In the genomic region with DNA sequence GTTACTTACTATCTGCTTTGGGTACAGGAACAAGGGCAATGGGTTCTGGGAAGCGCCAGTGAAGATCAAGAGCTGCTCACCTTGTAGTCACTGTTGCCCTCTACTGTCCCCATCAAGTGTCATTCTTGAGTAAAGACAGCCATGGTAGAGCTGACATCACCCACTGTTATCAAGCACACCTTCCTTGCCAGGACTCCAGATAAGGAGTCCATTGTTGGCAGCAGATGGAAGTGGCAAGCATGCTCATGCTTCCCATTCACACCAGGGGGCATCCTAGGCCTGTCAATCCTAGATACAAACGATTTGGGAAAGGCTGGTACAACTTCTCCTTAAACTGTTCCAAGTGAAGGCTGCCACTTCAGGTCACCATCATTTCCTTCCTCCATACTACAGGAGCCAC, we compare ENCODE assay signal across 8 mouse cellular contexts. TPM values are rescaled to one million over a fixed set of nuclear protein-coding genes. Genes with fewer than 3 reads are reported as not detected.
DNase-seq lines count a peak whose midpoint lies in the region; ATAC-seq and TF ChIP-seq lines count a peak whose summit lies in the region.

No protein-coding gene starts in this region.

- intact Hi-C loops in heart, adult 2 months (cut with DNase I): loop anchor here (1.0 to 5.0 kb wide), 2 partner anchors 56 to 309 kb away; no protein-coding TSS in a partner anchor

- peak; percentile 97 for TF ChIP-seq EP300 in heart, adult 2 months (IDR thresholded peaks at IDR 0.05; ENCODE audit: insufficient read depth, low read depth, low read length)

- WGBS in heart, adult 2 months: 34% methylated on average over 2 of the region's 2 CpGs
- WGBS in liver, embryonic 12.5 days (ENCODE audit: insufficient replicate concordance): 61% methylated on average over 2 of the region's 2 CpGs
- WGBS in stomach, embryonic 16.5 days: 64% methylated on average over 2 of the region's 2 CpGs
- WGBS in hindbrain, embryonic 11.5 days: 84% methylated on average over 2 of the region's 2 CpGs

- H3K9ac ChIP-seq in heart, adult 2 months (ENCODE audit: low read depth, low read length): no peak overlapping the region
- H3K9ac ChIP-seq in liver, embryonic 12.5 days: no peak overlapping the region
- no peak overlapping the region for H3K9ac ChIP-seq in stomach, embryonic 16.5 days (ENCODE audit: low read length)
- H3K9ac ChIP-seq in hindbrain, embryonic 11.5 days (ENCODE audit: low read depth, low read length): no peak overlapping the region

- no peak overlapping the region for H3K4me2 ChIP-seq in liver, embryonic 12.5 days
- no peak overlapping the region for H3K4me2 ChIP-seq in stomach, embryonic 16.5 days (ENCODE audit: low read depth, low read length)
- H3K4me2 ChIP-seq in hindbrain, embryonic 11.5 days (replicated peaks; ENCODE audit: low read depth, low read length): no peak overlapping the region

- H3K4me3 ChIP-seq in heart, adult 2 months: no peak overlapping the region
- H3K4me3 ChIP-seq in liver, embryonic 12.5 days: no peak overlapping the region
- no peak overlapping the region for H3K4me3 ChIP-seq in stomach, embryonic 16.5 days (replicated peaks; ENCODE audit: low read length)
- no peak overlapping the region for H3K4me3 ChIP-seq in hindbrain, embryonic 11.5 days (ENCODE audit: low read depth, low read length)

- peaks cover 7% of the 10 kb centered on the region for H3K36me3 ChIP-seq in heart, adult 2 months (ENCODE audit: control insufficient read depth, insufficient read depth, low read length)
- peaks cover 60% of the 10 kb centered on the region for H3K36me3 ChIP-seq in liver, embryonic 12.5 days
- peaks cover 12% of the 10 kb centered on the region for H3K36me3 ChIP-seq in stomach, embryonic 16.5 days (ENCODE audit: control insufficient read depth, insufficient read depth, low read length)
- peaks cover 14% of the 10 kb centered on the region; the same call in 1 of the 2 replicates for H3K36me3 ChIP-seq in hindbrain, embryonic 11.5 days (ENCODE audit: control insufficient read depth, insufficient read depth, low read length)

- peak; percentile 86 for TF ChIP-seq CTCF in heart, adult 2 months (IDR thresholded peaks at IDR 0.05)

- H3K79me2 ChIP-seq in heart, adult 2 months (replicated peaks; ENCODE audit: control insufficient read depth, insufficient read depth, low read length): no peaks in the 10 kb centered on the region

- H3K9me3 ChIP-seq in liver, embryonic 12.5 days (replicated peaks): no peaks in the 10 kb centered on the region
- H3K9me3 ChIP-seq in stomach, embryonic 16.5 days (replicated peaks; ENCODE audit: control insufficient read depth, low read length): no peaks in the 10 kb centered on the region; the same call in 1 of the 2 replicates
- 0 out of 2 replicates have a peak, but pooled peaks cover 3% of the 10 kb centered on the region for H3K9me3 ChIP-seq in hindbrain, embryonic 11.5 days (ENCODE audit: control insufficient read depth, low read length)

- H3K4me1 ChIP-seq in heart, adult 2 months (ENCODE audit: control insufficient read depth, insufficient read depth, low read length): peaks cover 11% of the 10 kb centered on the region
- peaks cover 10% of the 10 kb centered on the region for H3K4me1 ChIP-seq in liver, embryonic 12.5 days
- H3K4me1 ChIP-seq in stomach, embryonic 16.5 days (ENCODE audit: control insufficient read depth, insufficient read depth, low read length): no peaks in the 10 kb centered on the region
- no peaks in the 10 kb centered on the region for H3K4me1 ChIP-seq in hindbrain, embryonic 11.5 days (replicated peaks; ENCODE audit: control insufficient read depth, insufficient read depth, low read length)

- peak overlapping the region; percentile 40; the same call in 1 of the 2 replicates for H3K27ac ChIP-seq in heart, adult 2 months
- no peak overlapping the region for H3K27ac ChIP-seq in liver, embryonic 12.5 days
- H3K27ac ChIP-seq in stomach, embryonic 16.5 days (ENCODE audit: low read length): no peak overlapping the region
- H3K27ac ChIP-seq in hindbrain, embryonic 11.5 days (ENCODE audit: low read depth, low read length): no peak overlapping the region

- H3K27me3 ChIP-seq in heart, adult 2 months (ENCODE audit: control insufficient read depth, insufficient read depth, low read length): no peaks in the 10 kb centered on the region
- no peaks in the 10 kb centered on the region for H3K27me3 ChIP-seq in liver, embryonic 12.5 days (replicated peaks)
- H3K27me3 ChIP-seq in stomach, embryonic 16.5 days (ENCODE audit: control insufficient read depth, insufficient read depth, low read length): no peaks in the 10 kb centered on the region
- no peaks in the 10 kb centered on the region for H3K27me3 ChIP-seq in hindbrain, embryonic 11.5 days (ENCODE audit: control insufficient read depth, insufficient read depth, low read length)

- peak; percentile 61 for ATAC-seq in liver, embryonic 12.5 days
- ATAC-seq in stomach, embryonic 16.5 days (ENCODE audit: insufficient read depth, low FRiP score): peak; percentile 57
- no peak for ATAC-seq in hindbrain, embryonic 11.5 days (ENCODE audit: low FRiP score)

- peak; percentile 35; the same call in 1 of the 2 replicates for TF ChIP-seq POLR2A in heart, adult 2 months (IDR thresholded peaks at IDR 0.05; ENCODE audit: insufficient read depth, low read depth, low read length)

- peak; percentile 42 for DNase-seq in gastrocnemius, adult 18-20 months (ENCODE audit: low spot score)
- DNase-seq in gastrocnemius, postnatal 10 days: no peak
- peak; percentile 43 for DNase-seq in Muller cell, postnatal 12 days (ENCODE audit: inconsistent ontology term)
- DNase-seq in heart, adult 2 months: peak; percentile 60 to 74
- no peak for DNase-seq in layer of hippocampus, postnatal 36 days
- DNase-seq in hindbrain, embryonic 11.5 days (ENCODE audit: low spot score): no peak

RNA-seq across cellular contexts. Expression of a gene that starts 14.3 kb away (rescaled TPM):
- total RNA-seq in gastrocnemius, adult 18-20 months (2021): 100 to 1,000 TPM; 138 to 142 TPM
- 100 to 1,000 TPM; 166 to 186 TPM for total RNA-seq in gastrocnemius, postnatal 10 days (2021)
- 100 to 1,000 TPM; 238 to 272 TPM for total RNA-seq in heart, adult 2 months (2021)
- 388 and 477 TPM in 2 replicates for polyA plus RNA-seq in heart, adult 2 months (2012; rRNA removed)
- polyA plus RNA-seq in liver, embryonic 12.5 days (2016; fragmentation: Nextera tagmentation; extraction: Ambion mirVana): 147 and 169 TPM in 2 replicates
- polyA plus RNA-seq in stomach, embryonic 16.5 days (2015; fragmentation: Nextera tagmentation; extraction: Ambion mirVana): 212 and 237 TPM in 2 replicates
- 100 to 1,000 TPM; 280 to 301 TPM for total RNA-seq in layer of hippocampus, postnatal 36 days (2021)
- polyA plus RNA-seq in hindbrain, embryonic 11.5 days (2014; fragmentation: Nextera tagmentation; extraction: Ambion mirVana): 334 and 359 TPM in 2 replicates

RNA-seq across cellular contexts. Expression of a gene that starts 27.5 kb away (rescaled TPM):
- 10 to 100 TPM; 87.2 to 90.6 TPM for total RNA-seq in gastrocnemius, adult 18-20 months (2021)
- total RNA-seq in gastrocnemius, postnatal 10 days (2021): 10 to 100 TPM; 73.2 to 77.9 TPM
- total RNA-seq in heart, adult 2 months (2021): 100 to 1,000 TPM; 136 to 182 TPM
- polyA plus RNA-seq in heart, adult 2 months (2012; rRNA removed): 146 and 147 TPM in 2 replicates
- polyA plus RNA-seq in liver, embryonic 12.5 days (2016; fragmentation: Nextera tagmentation; extraction: Ambion mirVana): 196 and 205 TPM in 2 replicates
- 56.0 and 58.8 TPM in 2 replicates for polyA plus RNA-seq in stomach, embryonic 16.5 days (2015; fragmentation: Nextera tagmentation; extraction: Ambion mirVana)
- 10 to 100 TPM; 83.7 to 88.1 TPM for total RNA-seq in layer of hippocampus, postnatal 36 days (2021)
- 40.2 and 45.4 TPM in 2 replicates for polyA plus RNA-seq in hindbrain, embryonic 11.5 days (2014; fragmentation: Nextera tagmentation; extraction: Ambion mirVana)

RNA-seq across cellular contexts. Expression of a gene that starts 35.6 kb away (rescaled TPM):
- total RNA-seq in gastrocnemius, adult 18-20 months (2021): 1 to 10 TPM; 4.3 to 6.6 TPM
- total RNA-seq in gastrocnemius, postnatal 10 days (2021): 10 to 100 TPM; 22.7 to 36.0 TPM
- 1 to 10 TPM; 4.7 to 7.2 TPM for total RNA-seq in heart, adult 2 months (2021)
- 13.2 and 18.9 TPM in 2 replicates for polyA plus RNA-seq in heart, adult 2 months (2012; rRNA removed)
- 17.3 and 21.0 TPM in 2 replicates for polyA plus RNA-seq in liver, embryonic 12.5 days (2016; fragmentation: Nextera tagmentation; extraction: Ambion mirVana)
- 25.8 and 30.7 TPM in 2 replicates for polyA plus RNA-seq in stomach, embryonic 16.5 days (2015; fragmentation: Nextera tagmentation; extraction: Ambion mirVana)
- 1 to 10 TPM; 3.3 to 5.9 TPM for total RNA-seq in layer of hippocampus, postnatal 36 days (2021)
- 22.0 and 22.5 TPM in 2 replicates for polyA plus RNA-seq in hindbrain, embryonic 11.5 days (2014; fragmentation: Nextera tagmentation; extraction: Ambion mirVana)

RNA-seq across cellular contexts. Expression of a gene that starts 59.4 kb away (rescaled TPM):
- 10 to 100 TPM; 62.1 to 74.1 TPM for total RNA-seq in gastrocnemius, adult 18-20 months (2021)
- total RNA-seq in gastrocnemius, postnatal 10 days (2021): 100 to 1,000 TPM in 1 of 2 experiments, 10 to 100 TPM in 1; 85.1 to 108 TPM
- total RNA-seq in heart, adult 2 months (2021): 10 to 100 TPM; 87.9 to 89.9 TPM
- polyA plus RNA-seq in heart, adult 2 months (2012; rRNA removed): 36.2 and 51.2 TPM in 2 replicates
- 222 and 242 TPM in 2 replicates for polyA plus RNA-seq in liver, embryonic 12.5 days (2016; fragmentation: Nextera tagmentation; extraction: Ambion mirVana)
- polyA plus RNA-seq in stomach, embryonic 16.5 days (2015; fragmentation: Nextera tagmentation; extraction: Ambion mirVana): 281 and 295 TPM in 2 replicates
- 100 to 1,000 TPM; 157 to 166 TPM for total RNA-seq in layer of hippocampus, postnatal 36 days (2021)
- polyA plus RNA-seq in hindbrain, embryonic 11.5 days (2014; fragmentation: Nextera tagmentation; extraction: Ambion mirVana): 506 and 558 TPM in 2 replicates

Comparison
In these comparisons a context has a peak if more than half of its experiments do, and no peak if none do; other contexts are left out.
1. DNase-seq: peak in gastrocnemius, adult 18-20 months (single experiment), Muller cell, postnatal 12 days (single experiment) and heart, adult 2 months (2 of 2); none in gastrocnemius, postnatal 10 days (single experiment), layer of hippocampus, postnatal 36 days (0 of 2) and hindbrain, embryonic 11.5 days (single experiment).